Mouse (Mus musculus): ENCODE measurements around the gene D930020B18Rik. TPM values are rescaled to one million over a fixed set of nuclear protein-coding genes. Genes with fewer than 3 reads are reported as not detected.
A peak's percentile ranks its signal among the peaks of the same experiment; 100 is the strongest.

Gene D930020B18Rik
- total RNA-seq (2022), result 1 to 10 TPM in 1 of 4 experiments, under 1 TPM in 3; 0.20 to 1.6 (median 0.34) TPM

DNA sequence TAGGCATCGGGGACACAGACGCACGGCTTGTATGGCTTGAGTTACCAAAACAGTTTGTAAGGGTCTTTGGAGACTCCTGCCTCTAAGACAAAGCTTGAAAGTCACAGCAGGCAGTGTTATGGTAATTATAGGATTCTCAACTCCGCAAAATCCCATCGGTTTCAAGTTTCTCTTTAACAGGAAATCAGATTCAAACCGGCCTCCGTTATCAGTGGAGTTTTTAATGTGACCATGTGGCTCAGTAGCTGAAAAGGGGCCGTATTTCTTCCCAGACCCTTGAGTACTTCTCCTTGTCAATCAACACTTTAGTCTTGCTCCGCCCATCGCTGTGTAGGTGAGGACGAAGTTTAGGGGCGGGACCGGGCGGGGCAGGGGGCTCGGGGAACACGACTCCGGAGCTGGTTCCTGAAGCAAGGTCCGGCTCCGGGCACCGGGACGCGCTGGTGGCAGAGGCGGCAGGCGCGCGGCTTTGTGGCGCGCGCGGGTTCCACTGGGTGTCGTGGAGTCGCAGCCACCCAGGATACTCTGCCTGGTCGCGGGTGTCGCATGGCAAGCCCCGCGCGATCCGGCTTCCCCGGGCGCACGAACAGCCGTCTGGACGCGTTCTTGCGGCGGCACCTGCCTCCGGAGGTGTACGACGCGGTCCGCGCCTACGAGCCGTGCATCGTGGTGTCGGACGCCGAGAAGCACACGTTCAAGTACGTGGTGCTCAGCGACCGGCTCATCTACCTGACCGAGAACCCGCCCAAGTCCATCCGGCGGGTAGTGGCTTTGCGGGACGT, at the start of gene D930020B18Rik:
D930020B18Rik (plus strand) TSS at position 317 of the 782 bp plus-strand sequence.
- DNase-seq (ENCODE audit: low spot score in 2 of 2), result no peak

DNA sequence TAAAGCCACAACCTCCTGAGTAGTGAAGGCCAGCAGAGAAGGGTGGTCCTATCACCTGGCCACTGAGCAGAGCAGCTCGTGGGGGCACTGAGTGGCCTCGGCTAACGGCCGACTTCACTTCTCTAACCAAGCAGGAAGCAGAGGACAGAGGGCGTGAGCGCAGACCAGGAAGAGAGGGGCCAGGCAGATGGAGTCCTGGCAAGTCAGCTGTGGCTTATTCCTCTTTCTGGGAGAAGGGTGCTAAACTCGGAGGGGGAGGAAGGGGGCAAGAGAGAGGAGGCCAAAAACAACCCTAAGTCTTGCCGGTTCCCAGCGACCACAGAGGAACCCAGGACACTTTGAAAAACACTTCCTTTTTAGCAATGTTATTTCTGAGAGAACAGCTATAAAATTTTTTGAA, 44.8 kb upstream of the D930020B18Rik start:
- no peak for DNase-seq (ENCODE audit: low spot score in 2 of 2)

DNA sequence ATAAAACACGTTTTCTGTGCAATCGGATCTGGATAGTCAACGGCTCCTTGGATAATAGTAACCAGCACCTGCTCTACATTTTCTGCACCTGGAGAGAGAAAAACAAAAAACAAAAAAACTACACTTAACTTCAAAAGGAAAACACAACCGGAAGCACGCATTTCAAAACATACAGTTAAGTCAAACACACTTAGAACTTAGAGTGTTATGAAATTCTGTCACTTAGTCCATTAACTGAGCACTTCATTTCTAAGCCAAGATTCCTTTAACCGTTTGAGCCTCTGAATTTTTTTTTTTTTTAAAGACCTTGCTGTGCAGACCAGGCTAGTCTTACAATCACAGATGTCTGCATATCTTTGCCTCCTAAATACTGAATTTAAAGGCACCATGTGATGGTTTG, 40.1 kb upstream of the D930020B18Rik start:
- DNase-seq (ENCODE audit: low spot score in 2 of 2), result no peak

DNA sequence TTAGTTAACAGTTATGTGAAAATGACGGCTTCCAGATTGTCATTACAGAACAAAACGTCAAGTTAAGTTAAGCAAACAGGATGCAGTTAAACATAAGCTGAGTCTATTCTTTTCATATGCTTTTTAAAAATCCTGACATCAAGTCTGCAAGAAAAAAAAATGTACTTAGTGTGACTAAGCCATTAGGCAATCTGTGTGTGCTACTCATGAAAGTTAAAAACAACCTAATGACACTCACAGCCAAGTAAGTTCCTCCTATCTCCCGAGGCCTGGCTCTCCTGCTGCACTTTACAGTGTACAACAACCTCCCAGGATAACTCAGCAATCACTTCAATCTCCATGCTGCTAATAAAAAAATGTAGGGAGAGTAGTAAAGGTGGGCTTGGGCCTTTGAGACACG, 37.8 kb upstream of the D930020B18Rik start:
- DNase-seq (ENCODE audit: low spot score in 2 of 2), result no peak

GRCm38 (mm10) chr10:121604632-121605344, 36.6 kb upstream of the D930020B18Rik start:
- DNase-seq (ENCODE audit: low spot score in 2 of 2), result no peak

DNA sequence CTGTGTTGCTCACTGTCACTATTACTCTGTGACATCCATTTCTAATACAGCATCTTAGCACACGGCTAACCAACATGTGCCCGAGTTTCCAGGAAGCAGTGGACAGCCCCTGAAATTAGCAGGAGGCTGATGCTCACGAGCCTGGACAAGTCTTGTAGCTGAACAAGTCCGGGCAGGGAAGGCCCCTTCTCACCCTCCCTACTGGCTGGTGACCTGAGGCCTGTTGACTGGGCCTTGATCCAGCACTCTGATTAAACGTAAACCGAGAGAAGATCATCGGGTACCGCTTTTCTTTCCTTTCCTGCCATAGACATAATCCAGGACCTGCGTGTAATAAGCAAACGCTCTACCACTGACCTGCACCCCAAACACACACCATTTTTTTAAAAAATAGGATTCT, 33.2 kb upstream of the D930020B18Rik start:
- no peak for DNase-seq (ENCODE audit: low spot score in 2 of 2)

DNA sequence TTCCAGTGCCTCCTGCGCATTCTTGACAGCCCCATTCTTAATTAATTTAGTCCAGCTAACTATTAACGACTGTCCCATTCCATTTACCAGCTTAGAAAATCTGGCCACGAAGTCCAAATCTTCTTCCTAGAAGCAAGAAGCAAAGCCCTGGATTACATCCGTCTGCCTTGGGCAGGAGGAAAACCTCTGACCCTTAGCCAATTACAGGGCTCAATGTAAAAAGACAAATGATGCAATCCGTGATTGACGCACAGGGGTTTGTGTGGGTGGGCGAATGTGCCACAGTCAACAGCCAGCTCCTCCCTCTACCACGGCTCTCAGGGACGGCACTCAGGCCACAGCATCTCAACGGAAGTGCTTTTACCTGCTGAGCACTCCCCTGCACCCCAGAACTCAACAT, 29.8 kb upstream of the D930020B18Rik start:
- no peak for DNase-seq (ENCODE audit: low spot score in 2 of 2)

GRCm38 (mm10) chr10:121612448-121612847, 28.9 kb upstream of the D930020B18Rik start:
- DNase-seq (ENCODE audit: low spot score in 2 of 2), result no peak

GRCm38 (mm10) chr10:121613570-121613969, 27.8 kb upstream of the D930020B18Rik start:
- DNase-seq (ENCODE audit: low spot score in 2 of 2), result no peak

DNA sequence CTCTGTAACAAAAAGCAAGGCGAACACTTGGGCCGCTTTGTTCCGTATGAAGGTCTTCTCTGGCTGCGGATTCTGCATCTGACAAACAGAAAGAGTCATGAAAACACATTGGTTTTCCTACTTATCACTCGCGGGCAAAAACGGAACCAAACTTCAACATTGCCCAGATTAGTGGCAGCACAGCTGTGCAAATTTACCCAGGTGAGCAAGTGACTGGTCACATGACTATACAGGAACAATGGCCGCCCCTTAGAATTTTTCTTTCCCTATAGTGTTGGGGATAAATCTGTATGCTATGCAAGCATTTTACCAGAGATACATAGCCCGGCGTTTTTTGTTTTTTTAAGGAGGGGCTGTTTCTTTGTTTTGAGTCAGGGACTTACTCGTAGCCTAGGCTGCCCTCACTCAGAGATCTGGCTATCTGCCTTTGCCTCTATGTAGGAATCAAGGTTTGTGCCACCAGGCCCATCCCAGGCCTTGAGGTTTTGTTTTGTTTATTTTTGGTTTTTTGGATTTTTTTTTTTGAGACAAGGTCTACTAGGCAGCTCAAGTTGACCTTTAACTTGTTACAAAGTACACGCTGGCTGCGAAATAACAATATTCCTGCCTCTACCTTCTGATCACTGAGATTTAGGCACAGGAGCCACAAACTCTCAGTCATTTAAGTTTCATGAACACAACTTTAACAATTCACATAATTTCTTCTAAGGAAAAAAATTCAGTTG, 26.1 kb upstream of the D930020B18Rik start:
- no peak for DNase-seq (ENCODE audit: low spot score in 2 of 2)

- DNase-seq (ENCODE audit: low spot score in 2 of 2), result no peak
Observed at GRCm38 (mm10) chr10:121615935-121616334, 25.5 kb upstream of the D930020B18Rik start.

GRCm38 (mm10) chr10:121622431-121622830, 19.0 kb upstream of the D930020B18Rik start:
- DNase-seq (ENCODE audit: low spot score in 2 of 2), result no peak

DNA sequence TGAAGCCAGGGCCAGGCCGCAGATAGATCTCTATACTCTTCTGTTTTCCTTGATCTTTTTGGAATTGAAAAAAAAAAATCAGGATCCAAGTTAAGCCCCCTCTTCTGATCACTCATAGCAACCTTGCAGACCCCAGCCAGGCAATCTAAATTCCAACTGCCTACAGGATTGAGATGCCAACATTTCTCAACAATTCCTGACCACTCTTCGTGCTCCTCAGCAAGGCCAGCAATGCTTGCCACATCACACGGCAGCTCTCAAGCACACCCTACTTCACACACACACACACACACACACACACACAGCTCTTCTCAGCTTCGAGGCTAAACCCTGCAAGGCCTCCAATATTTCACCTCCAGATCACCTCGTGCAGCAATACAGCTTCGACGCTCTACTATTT, 17.7 kb upstream of the D930020B18Rik start:
- DNase-seq (ENCODE audit: low spot score in 2 of 2), result no peak

GRCm38 (mm10) chr10:121625006-121625405, 16.4 kb upstream of the D930020B18Rik start:
- DNase-seq (ENCODE audit: low spot score in 2 of 2), result no peak

DNA sequence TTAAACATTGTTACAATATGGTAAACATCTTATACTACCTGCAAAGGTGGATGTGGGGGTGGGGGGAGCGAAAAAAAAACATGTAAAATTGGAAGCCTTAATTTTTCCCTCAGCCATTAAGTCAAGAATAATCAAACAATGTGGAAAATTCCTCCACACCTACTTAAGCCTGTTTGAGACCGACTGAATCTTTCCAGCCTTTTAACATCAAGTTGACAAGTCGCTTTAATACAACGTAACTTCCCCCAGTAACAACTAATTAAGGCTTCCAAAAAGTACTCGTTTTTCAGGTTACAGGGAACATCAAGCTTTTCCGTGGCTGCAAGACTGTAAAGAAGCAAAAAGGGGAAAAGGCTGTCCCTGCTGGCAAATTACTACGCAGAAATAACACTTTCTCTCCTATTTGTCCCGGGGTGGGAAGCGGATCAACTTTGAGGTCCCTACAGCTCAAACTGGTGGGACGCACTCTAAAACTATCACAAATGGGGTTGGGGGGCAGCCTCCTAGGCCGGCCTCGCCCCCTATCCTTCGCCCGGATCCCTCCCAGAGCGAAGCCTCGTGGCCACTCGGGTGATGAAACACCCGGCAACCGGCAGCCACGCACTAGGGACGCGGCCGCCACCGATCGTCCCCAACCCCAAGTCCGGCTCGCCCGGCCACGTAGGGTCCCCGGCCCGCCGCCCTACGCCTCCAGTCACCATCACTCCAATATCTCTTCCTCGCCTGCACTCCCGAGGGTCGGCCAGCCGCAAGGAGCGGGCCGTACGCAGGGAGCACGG, 15.8 kb upstream of the D930020B18Rik start:
- no peak for DNase-seq (ENCODE audit: low spot score in 2 of 2)

DNA sequence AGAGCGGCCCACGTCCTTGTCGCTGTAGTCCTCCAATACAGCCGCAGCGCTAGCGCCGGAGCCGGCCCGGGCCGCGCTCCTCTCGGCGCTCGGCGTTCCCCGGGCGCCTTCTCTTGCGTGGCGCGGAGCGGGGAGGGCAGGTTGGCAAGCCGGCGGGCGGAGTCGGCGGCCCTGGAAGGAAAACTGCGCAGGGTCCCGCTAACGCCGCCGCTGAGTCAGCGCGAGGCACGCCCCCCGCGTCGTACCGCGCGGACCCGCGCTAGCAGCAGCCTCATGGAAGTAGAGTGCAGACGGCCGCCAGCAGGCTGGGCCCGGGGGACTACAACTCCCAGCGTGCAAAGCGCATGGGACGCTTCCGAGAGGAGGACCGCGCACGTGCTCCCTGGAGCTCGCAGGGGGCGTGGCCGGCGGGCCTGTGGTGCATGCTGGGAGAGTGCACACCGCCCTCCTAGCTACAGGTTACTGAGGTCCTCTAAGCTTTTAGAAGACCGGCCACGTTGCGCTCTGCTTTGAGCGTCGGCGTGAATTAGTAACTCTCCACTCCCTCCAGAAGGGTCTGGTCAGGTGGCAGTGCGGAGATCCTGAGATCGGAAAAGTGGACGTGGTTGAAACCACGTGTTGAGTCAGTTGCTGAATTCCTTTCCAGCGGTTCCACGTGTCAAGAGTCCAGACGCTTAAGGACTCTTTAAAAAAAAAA, 15.1 kb upstream of the D930020B18Rik start, which contains the start of gene Xpot:
Xpot (minus strand) TSS at position 147 of the 697 bp plus-strand sequence.
- peak; percentile 96 to 97 for DNase-seq (ENCODE audit: low spot score in 2 of 2)

- DNase-seq (ENCODE audit: low spot score in 2 of 2), result no peak
Observed at GRCm38 (mm10) chr10:121627216-121627852, 14.1 kb upstream of the D930020B18Rik start.

GRCm38 (mm10) chr10:121628561-121629040, 12.8 kb upstream of the D930020B18Rik start:
- no peak for DNase-seq (ENCODE audit: low spot score in 2 of 2)

DNA sequence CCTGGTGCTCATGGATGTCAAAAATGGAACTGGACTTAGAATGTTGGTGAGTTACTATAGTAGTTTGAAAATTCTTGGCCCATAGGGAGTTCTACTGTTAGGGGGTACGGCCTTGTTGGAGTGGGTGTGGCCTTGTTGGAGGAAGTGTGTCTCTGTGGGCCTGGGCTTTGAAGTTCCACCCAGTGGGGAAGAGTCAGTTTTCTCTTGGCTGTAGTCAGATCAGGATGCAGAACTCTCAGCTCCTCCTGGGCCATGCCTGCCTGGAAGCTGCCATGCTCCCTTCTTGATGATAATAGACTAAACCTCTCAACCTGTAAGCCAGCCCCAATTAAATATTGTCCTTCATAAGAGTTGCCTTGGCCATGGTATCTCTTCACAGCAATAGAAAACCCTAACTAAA, 7.2 kb upstream of the D930020B18Rik start:
- DNase-seq (ENCODE audit: low spot score in 2 of 2), result no peak

GRCm38 (mm10) chr10:121636276-121636675, 5.1 kb upstream of the D930020B18Rik start:
- no peak for DNase-seq (ENCODE audit: low spot score in 2 of 2)
